Mouse (Mus musculus) adrenal gland, postnatal 36 days (tissue): ENCODE measurements around the gene Cadm4. TPM values are rescaled to one million over a fixed set of nuclear protein-coding genes. Genes with fewer than 3 reads are reported as not detected.
A peak's percentile ranks its signal among the peaks of the same experiment; 100 is the strongest.

Source experiments
- DNase-seq, 2 experiments: peaks; one replicate each; pipeline ENCODE4 v3.0.0; 2021; ENCODE audit warnings: mixed read lengths in 1 of 2
- long read RNA-seq, 2 experiments: library from polyadenylated mRNA; stranded (forward); transcript quantifications; one replicate each; pipeline ENCODE4 v2.0.0; 2021; ENCODE audit warnings: borderline sequencing depth in 2 of 2
- total RNA-seq, 2 experiments: library from RNA; stranded (reverse); gene quantifications; 2 replicates each; pipeline ENCODE4 v1.2.3; 2021

Gene Cadm4
- 1 to 10 TPM; 2.8 to 3.6 TPM for total RNA-seq
- long read RNA-seq, experiment 1, partial matches to known transcripts, result 1 of 3 reads
- long read RNA-seq, experiment 1, other reads (novel, unspliced or antisense), result 2 of 3 reads
- long read RNA-seq, experiment 2, partial matches to known transcripts, result 0 of 2 reads
- long read RNA-seq, experiment 2, other reads (novel, unspliced or antisense), result 1 of 2 reads

DNA sequence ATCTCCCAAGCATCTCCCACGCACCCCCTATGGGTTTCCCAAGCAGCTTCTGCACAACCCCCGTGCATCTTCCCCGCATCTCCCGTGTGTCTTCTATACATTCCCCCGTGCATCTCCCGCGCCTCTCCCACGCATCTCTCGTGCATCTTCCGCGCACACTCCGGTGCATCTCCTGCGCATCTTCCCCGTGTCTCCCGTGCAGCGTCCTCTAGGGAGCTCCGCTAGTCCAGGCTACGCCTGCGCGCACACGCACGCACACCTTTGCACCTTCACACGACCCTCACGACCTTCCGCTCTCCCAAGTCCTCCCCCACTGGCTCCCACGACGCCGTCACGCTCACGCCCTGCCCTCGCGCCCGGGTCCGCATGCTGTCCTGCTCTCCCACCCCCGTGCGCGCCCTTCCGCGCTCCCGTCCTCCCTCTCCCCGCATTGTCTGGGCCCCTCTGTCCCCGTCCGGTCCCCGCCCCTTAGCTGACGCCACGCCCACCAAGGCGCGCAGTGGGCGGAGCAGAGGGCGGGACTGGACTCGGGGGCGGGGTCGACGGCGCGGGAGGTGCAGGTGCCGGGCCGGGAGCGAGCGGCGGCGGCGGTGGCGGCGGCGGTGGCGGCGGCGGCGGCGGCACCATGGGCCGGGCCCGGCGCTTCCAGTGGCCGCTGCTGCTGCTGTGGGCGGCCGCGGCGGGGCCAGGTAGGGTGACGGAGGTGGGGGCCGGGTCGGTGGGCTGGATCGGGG lies at the start of gene Cadm4:
Cadm4 (plus strand) TSS at position 550 of the 734 bp plus-strand sequence.
- DNase-seq, result peak; percentile 86 to 89

GRCm38 (mm10) chr7:24435305-24435704 lies 46.5 kb upstream of the Cadm4 start:
- no peak for DNase-seq

- no peak for DNase-seq
Observed at GRCm38 (mm10) chr7:24437981-24438380, 43.8 kb upstream of the Cadm4 start.

DNA sequence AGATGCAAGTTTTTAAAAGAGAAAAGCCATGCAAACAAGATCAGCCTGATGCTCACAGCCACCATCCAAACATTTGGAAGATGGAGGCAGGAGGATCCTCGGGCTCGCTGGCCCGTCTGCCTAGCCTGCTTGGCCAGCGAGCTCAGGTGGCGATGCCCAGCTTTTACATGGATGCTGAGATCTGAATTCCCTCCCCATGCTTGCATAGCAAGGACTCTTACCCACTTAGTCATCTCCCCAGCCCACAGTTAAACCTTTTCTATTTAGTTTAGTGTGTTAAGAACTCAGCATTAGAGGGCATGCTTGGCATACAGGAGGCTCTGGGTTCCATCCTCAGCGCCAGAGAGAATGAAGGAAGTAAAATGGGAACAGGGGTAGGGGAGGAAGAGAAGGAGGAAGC lies 42.6 kb upstream of the Cadm4 start:
- no peak for DNase-seq

DNA sequence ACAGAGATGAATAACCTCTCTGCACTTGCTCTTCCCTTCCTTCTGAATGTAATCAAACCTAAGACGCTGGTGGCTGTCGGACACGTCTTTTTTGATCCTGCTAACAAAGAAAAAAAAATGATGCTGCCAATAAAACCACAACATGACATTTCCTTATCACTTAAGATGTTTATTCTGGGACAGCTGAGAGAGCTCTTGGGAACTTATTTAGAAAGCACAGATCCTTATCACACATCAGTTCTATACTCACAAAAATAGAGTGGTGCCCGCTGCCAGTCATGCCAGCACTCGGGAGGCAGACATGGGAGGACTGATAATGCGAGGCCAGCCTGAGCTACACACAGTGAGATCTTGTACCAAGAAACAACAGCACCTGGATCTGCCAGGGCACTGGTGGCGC lies 41.9 kb upstream of the Cadm4 start:
- DNase-seq, result no peak

GRCm38 (mm10) chr7:24441785-24442184 lies 40.0 kb upstream of the Cadm4 start:
- peak; percentile 75 to 84 for DNase-seq

- no peak for DNase-seq
Observed at GRCm38 (mm10) chr7:24442313-24442712, 39.5 kb upstream of the Cadm4 start.

- no peak for DNase-seq
Observed at GRCm38 (mm10) chr7:24445266-24445926, 36.4 kb upstream of the Cadm4 start.

DNA sequence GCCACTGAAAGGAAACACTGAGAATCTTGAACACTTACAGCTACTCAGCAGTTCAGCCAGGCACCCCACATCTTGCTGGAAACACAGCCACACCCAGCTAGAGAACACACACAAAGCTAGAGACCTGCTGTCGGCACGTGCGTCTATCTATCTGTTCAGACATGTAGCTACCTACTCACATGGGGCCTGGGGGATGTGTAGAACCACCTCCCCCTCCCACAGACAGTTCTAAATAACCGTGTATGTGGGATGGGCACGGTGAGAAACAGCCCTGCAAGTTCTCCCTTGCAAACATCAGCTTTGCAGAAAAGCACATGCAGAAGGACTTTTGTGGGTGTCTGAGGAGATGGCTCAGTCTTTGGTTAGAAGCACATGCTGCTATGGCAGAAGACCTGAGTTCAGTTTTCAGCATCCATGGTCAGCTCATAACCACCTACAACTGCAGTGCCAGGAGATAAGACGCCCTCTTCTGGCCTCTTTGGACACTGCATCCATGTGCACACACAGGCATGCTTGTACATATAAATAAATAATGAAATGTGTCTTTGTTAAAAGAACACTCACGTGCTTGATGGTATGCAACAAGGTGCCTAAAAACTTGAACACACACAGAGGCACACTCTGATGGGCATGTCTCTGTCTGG lies 35.0 kb upstream of the Cadm4 start:
- no peak for DNase-seq

GRCm38 (mm10) chr7:24448782-24449517 lies 32.9 kb upstream of the Cadm4 start:
- peak; percentile 56 to 61 for DNase-seq

DNA sequence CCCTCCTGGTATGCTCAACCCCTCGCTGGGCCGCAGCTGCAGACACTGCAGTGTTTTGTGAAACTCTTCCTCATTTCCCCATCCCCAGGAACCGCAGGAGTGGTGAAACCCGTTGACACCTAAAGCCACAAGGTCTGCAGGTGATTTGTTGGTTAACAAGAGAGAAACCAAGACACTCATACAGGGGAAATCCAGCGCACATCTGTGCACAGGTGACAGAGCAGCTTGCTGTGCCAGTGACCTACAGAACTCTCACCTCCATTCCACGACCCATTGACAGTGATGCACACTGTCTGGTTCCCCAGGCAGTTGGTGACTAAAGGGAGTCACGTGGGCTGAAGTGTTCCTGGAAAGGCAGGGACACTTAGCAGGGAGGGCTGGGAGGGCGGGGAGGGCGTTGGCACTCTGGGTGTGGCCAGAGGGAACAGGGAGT lies 31.2 kb upstream of the Cadm4 start:
- no peak for DNase-seq

DNA sequence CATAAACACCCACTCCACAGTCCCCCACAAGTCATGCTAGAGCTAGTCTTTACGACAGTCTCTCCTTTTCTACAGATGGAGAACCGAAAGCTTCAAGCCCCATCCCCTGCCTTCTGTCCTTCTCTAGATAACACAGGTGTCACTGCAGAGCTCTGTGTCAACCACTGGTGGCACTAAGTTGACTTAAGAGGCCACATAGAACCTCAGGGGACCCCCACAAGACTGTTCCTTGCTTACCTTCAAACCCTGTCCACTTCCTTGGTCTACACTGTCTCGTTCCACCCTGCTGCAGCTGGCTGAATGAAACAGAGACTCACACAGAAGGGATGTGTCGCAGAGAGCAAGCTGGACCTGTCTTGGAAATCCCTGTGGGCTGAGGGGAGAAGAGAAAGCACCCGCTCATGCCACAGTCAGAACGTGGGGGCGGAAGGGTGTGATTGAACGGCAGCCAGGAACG lies 29.9 kb upstream of the Cadm4 start, which contains the start of gene Irgc1:
Irgc1 (minus strand) TSS at position 443 of the 457 bp plus-strand sequence.
- DNase-seq, result no peak

- peak; percentile 28 to 48 for DNase-seq
Observed at GRCm38 (mm10) chr7:24454199-24454598, 27.6 kb upstream of the Cadm4 start.

- DNase-seq, result no peak
Observed at GRCm38 (mm10) chr7:24455726-24456125, 26.1 kb upstream of the Cadm4 start.

DNA sequence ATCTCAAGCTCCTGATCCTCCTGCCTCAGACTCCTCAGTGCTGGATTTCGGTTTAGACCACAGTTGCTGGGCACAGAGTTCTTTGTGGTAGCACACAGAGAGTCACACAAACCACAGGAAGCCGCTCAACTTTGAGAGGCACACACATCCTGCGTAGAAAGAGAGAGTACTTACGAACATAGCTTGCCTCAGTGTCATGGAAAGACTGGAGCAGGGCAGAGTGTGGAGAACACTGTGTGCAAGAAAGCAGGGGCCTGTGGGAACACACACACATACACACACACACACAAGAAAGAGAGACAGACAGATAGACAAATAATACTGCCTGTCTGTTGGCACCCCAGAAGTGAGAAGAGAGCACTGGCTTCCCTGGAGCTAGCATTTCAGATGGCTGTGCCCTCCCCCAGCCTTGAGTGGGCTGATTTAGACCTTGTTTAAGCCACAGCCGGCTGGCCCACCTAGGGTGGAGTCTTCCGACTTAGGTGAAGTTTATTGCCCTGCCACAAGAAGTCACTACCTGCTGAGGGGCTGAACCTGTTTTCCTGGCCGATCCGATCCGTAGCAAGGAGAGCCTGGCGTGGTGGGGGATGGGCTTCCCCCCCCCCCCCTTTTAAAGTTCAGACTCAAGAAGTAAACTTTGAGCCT lies 24.0 kb upstream of the Cadm4 start:
- no peak for DNase-seq

GRCm38 (mm10) chr7:24459440-24459839 lies 22.4 kb upstream of the Cadm4 start:
- DNase-seq, result no peak

DNA sequence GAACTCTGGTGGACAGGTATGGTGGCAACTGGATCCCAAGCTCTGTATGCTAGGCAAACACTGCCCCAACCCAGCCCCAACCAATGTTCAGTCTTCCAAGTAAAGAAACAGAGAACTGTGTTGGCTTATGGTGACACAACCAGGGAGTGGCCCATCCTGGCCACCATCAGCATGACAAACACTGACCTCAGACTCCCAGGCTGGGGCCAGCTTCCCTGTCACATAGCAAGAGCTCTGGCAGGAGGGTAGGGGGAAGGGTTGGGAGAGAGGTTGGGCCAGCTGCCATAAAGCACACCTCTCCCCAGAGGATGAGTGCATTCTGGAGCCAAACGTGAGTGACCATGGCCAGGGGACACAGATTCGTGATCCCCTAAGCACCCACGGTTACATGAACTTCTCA lies 22.0 kb upstream of the Cadm4 start:
- peak; percentile 16 to 42 for DNase-seq

DNA sequence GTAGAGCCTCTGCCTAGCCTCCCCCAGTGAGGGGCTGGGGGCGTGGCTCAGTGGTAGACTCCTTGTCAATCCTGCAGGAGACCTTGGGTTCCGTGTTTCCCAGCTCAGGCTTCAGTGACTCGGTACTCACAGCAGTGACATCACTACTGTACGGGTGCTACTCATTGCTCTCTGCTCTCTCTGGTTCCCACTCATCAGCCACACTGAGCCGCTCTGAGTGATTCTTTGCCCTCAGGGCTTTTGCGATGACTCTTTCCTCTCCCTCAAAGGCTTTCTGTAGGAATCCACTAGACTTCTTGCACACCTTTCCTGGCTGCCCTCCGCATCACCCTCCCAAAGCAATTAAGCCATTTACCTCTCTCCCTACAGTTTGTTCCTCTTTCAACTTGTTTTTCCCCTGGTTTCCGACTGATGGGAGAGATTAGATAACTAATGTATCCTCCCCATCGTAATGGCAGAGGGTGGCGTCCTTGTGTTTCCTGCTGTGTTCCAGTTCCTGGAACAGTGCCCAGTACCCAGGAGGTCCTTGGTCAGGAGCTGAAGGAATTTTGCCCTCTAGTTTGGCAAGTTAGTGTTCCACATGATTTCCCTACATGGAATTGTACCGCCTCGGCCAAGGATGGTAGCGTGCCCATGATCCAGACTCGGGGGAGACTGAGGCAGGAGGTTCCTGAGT lies 20.3 kb upstream of the Cadm4 start:
- DNase-seq, result peak; percentile 72 to 77

DNA sequence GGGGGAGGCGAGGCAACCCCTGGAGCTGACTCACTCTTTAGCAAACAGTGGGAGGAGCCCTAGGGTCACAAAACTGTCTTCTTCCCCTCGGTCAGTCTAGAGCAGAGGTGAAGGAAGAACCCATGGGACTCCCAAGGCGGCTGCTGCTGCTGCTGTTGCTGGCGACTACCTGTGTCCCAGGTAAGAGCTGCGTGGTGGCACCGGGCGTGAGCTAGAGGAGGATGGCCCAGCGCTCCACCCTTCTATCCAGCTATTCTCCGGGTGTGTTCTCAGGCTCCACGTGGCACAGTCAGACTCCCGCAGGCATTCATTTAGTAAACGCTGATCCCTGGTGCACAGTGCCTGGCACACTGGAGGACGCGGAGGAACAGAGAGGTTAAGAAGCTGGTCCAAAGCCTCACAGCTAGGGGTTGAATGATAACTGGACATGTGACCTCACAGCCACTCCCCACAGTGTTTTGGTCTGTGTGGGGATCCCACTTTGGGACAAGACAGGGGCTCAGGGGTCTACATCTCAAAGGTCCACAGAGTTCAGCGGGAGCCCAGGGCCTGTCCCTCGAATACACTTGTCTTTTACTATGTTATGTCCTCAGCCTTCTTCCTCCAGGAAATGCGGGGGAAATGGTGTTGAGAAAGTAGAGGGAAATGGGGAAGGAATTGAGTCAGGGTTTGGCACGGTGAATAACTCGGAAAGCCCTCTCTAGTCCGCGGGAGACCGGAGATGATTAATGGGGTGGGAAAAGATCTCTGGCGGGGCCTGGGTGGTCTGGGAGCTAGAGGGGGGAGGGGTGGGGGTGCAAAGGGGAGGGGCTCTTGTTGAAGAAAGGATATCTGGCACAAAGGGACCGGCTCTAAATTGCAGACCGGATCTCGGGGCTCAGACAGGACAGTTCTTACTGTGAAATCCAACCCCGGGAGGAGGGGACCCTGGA lies 19.2 kb upstream of the Cadm4 start, which contains the start of gene Plaur:
Plaur (plus strand) TSS at position 97 of the 932 bp plus-strand sequence.
- DNase-seq, result peak; percentile 40 to 64
